Mouse (Mus musculus) liver, adult 2 months (tissue): Measurements from ENCODE around the gene Arhgap17.

Experiments used
- CTCF ChIP-seq: fragments of 200-500 bp; IDR thresholded peaks from 2 replicates; pipeline ENCODE4 v1.5.1; 2011; ENCODE audit warnings: low read depth, low read length, control low read depth
- POLR2A ChIP-seq: fragments of 200-500 bp; IDR thresholded peaks from 2 replicates; pipeline ENCODE4 v1.6.1; 2011; ENCODE audit warnings: low read length, control low read depth; ENCODE audit not compliant: insufficient read depth; ENCODE audit errors: extremely low read depth

DNA sequence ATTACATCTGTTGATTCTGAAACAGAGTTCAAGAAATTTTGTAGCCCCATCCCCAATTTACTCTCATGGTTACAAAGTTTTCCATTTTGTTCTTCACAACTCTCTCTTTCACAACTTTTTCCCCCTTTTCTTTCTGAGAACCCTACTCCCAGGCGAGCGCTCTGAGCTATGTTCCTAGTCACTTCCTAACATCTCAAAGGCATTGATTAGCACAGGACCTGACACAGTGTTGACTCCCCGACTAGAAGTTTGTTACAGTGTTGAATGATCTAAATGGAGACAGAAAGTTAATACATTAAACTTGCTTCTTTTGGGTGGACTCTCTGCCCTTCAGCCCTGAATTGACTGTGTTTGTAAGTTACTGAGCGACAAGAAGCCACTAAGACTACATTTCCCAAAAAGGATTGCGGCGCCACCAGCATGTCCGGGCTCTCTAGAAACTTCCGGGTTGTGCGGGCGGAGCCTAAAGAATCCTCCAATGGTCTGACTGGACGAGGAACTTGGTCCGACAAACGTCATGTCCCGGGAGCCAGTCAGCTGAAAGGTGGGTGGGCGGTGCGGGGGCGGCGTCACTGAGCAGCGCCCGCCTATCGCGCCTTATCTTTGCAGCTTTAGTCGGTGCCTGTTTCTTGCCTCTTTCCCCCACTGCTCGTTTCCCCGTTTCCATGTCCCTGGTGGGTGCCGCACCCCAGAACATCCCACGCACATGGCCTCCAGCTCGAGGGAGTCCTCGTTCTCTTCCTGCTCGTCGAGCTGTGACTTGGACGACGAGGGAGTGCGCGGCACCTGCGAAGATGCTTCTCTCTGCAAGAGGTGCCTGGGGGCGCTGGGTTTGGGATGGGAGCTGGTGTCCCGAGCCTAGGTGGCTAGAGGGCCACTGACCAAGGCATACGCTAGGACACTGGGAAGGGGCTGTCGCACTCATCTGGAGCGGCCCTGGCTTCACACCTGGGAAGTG is 8.0 kb upstream of the Arhgap17 start:
- TF ChIP-seq CTCF, result 0 out of 2 replicates have a peak, but pooled peaks have one; percentile 1
- TF ChIP-seq POLR2A, result no peak
